Mouse (Mus musculus): ENCODE measurements around the gene Fbln5. TPM values are rescaled to one million over a fixed set of nuclear protein-coding genes. Genes with fewer than 3 reads are reported as not detected.

The Fbln5 gene
- total and polyA plus RNA-seq, 2 experiments: 3.6 to 4.8 TPM

- Histone ChIP-seq H3K4me1 (ENCODE audit: control insufficient read depth, insufficient read depth, low read length) (peaks cover 11% of the 10 kb centered on the region), H3K9ac (ENCODE audit: low read depth, low read length) (no peak overlapping the region), H3K36me3 (ENCODE audit: control insufficient read depth, insufficient read depth, low read length) (no peaks in the 10 kb centered on the region), H3K27ac (replicated peaks; ENCODE audit: insufficient read depth, low read depth, low read length) (peak overlapping the region; percentile 51), H3K4me3 (ENCODE audit: insufficient read depth, low read depth, low read length) (no peak overlapping the region), H3K27me3 (ENCODE audit: control insufficient read depth, insufficient read depth, low read length) (no peaks in the 10 kb centered on the region), H3K79me2 (ENCODE audit: control insufficient read depth, insufficient read depth, low read length) (no peaks in the 10 kb centered on the region)
- TF ChIP-seq CTCF (IDR thresholded peaks at IDR 0.05; ENCODE audit: low read depth, low read length): no peak
- 27% methylated on average over 3 of the region's 3 CpGs for WGBS
- peak; percentile 54 for DNase-seq (ENCODE audit: extremely low read depth, low read depth, low spot score)
These were observed 52.5 kb downstream of the Fbln5 start for GRCm38 (mm10) chr12:101766228-101766852.

- Histone ChIP-seq H3K4me3 (ENCODE audit: insufficient read depth, low read depth, low read length) (no peak overlapping the region), H3K79me2 (ENCODE audit: control insufficient read depth, insufficient read depth, low read length) (no peaks in the 10 kb centered on the region), H3K27me3 (ENCODE audit: control insufficient read depth, insufficient read depth, low read length) (no peaks in the 10 kb centered on the region), H3K36me3 (ENCODE audit: control insufficient read depth, insufficient read depth, low read length) (no peaks in the 10 kb centered on the region), H3K4me1 (ENCODE audit: control insufficient read depth, insufficient read depth, low read length) (peaks cover 11% of the 10 kb centered on the region), H3K27ac (replicated peaks; ENCODE audit: insufficient read depth, low read depth, low read length) (no peak overlapping the region), H3K9ac (ENCODE audit: low read depth, low read length) (no peak overlapping the region)
- DNase-seq (ENCODE audit: extremely low read depth, low read depth, low spot score): no peak
- 87% methylated on average over 5 of the region's 5 CpGs for WGBS
- TF ChIP-seq CTCF (IDR thresholded peaks at IDR 0.05; ENCODE audit: low read depth, low read length) (no peak), POLR2A (IDR thresholded peaks at IDR 0.05; ENCODE audit: extremely low read depth, insufficient read depth, low read length) (no peak)
These were observed 54.0 kb downstream of the Fbln5 start for GRCm38 (mm10) chr12:101764870-101765269.

GRCm38 (mm10) chr12:101763065-101763464 is 55.8 kb downstream of the Fbln5 start:
- WGBS: 61% methylated on average over 3 of the region's 3 CpGs
- Histone ChIP-seq H3K4me1 (ENCODE audit: control insufficient read depth, insufficient read depth, low read length) (peaks cover 11% of the 10 kb centered on the region), H3K36me3 (ENCODE audit: control insufficient read depth, insufficient read depth, low read length) (no peaks in the 10 kb centered on the region), H3K4me3 (ENCODE audit: insufficient read depth, low read depth, low read length) (no peak overlapping the region), H3K27ac (replicated peaks; ENCODE audit: insufficient read depth, low read depth, low read length) (no peak overlapping the region), H3K79me2 (ENCODE audit: control insufficient read depth, insufficient read depth, low read length) (no peaks in the 10 kb centered on the region), H3K9ac (ENCODE audit: low read depth, low read length) (no peak overlapping the region), H3K27me3 (ENCODE audit: control insufficient read depth, insufficient read depth, low read length) (no peaks in the 10 kb centered on the region)
- TF ChIP-seq CTCF (IDR thresholded peaks at IDR 0.05; ENCODE audit: low read depth, low read length) (no peak), POLR2A (IDR thresholded peaks at IDR 0.05; ENCODE audit: extremely low read depth, insufficient read depth, low read length) (no peak)
- no peak for DNase-seq (ENCODE audit: extremely low read depth, low read depth, low spot score)

- DNase-seq (ENCODE audit: extremely low read depth, low read depth, low spot score): peak; percentile 62
- TF ChIP-seq POLR2A (IDR thresholded peaks at IDR 0.05; ENCODE audit: extremely low read depth, insufficient read depth, low read length) (no peak), CTCF (IDR thresholded peaks at IDR 0.05; ENCODE audit: low read depth, low read length) (peak; percentile 37)
- Histone ChIP-seq H3K27ac (replicated peaks; ENCODE audit: insufficient read depth, low read depth, low read length) (no peak overlapping the region), H3K27me3 (ENCODE audit: control insufficient read depth, insufficient read depth, low read length) (no peaks in the 10 kb centered on the region), H3K36me3 (ENCODE audit: control insufficient read depth, insufficient read depth, low read length) (no peaks in the 10 kb centered on the region), H3K79me2 (ENCODE audit: control insufficient read depth, insufficient read depth, low read length) (no peaks in the 10 kb centered on the region), H3K4me3 (ENCODE audit: insufficient read depth, low read depth, low read length) (no peak overlapping the region), H3K9ac (ENCODE audit: low read depth, low read length) (no peak overlapping the region), H3K4me1 (ENCODE audit: control insufficient read depth, insufficient read depth, low read length) (peaks cover 10% of the 10 kb centered on the region)
- 81% methylated on average over 5 of the region's 5 CpGs for WGBS
These were observed 56.8 kb downstream of the Fbln5 start for GRCm38 (mm10) chr12:101762054-101762453.

GRCm38 (mm10) chr12:101759440-101760045 is 59.3 kb downstream of the Fbln5 start:
- peaks cover 3% of the 10 kb centered on the region for H3K4me1 ChIP-seq (ENCODE audit: control insufficient read depth, insufficient read depth, low read length)
- H3K4me3 ChIP-seq (ENCODE audit: insufficient read depth, low read depth, low read length): no peak overlapping the region
- WGBS: 74% methylated on average over 6 of the region's 6 CpGs
- DNase-seq (ENCODE audit: extremely low read depth, low read depth, low spot score): no peak
- H3K36me3 ChIP-seq (ENCODE audit: control insufficient read depth, insufficient read depth, low read length): no peaks in the 10 kb centered on the region
- TF ChIP-seq CTCF (IDR thresholded peaks at IDR 0.05; ENCODE audit: low read depth, low read length) (no peak), POLR2A (IDR thresholded peaks at IDR 0.05; ENCODE audit: extremely low read depth, insufficient read depth, low read length) (no peak)
- H3K9ac ChIP-seq (ENCODE audit: low read depth, low read length): no peak overlapping the region
- no peak overlapping the region for H3K27ac ChIP-seq (replicated peaks; ENCODE audit: insufficient read depth, low read depth, low read length)
- no peaks in the 10 kb centered on the region for H3K27me3 ChIP-seq (ENCODE audit: control insufficient read depth, insufficient read depth, low read length)
- no peaks in the 10 kb centered on the region for H3K79me2 ChIP-seq (ENCODE audit: control insufficient read depth, insufficient read depth, low read length)

GRCm38 (mm10) chr12:101758698-101759097 is 60.2 kb downstream of the Fbln5 start:
- H3K79me2 ChIP-seq (ENCODE audit: control insufficient read depth, insufficient read depth, low read length): no peaks in the 10 kb centered on the region
- peak; percentile 41 for DNase-seq (ENCODE audit: extremely low read depth, low read depth, low spot score)
- no peaks in the 10 kb centered on the region for H3K36me3 ChIP-seq (ENCODE audit: control insufficient read depth, insufficient read depth, low read length)
- no peaks in the 10 kb centered on the region for H3K27me3 ChIP-seq (ENCODE audit: control insufficient read depth, insufficient read depth, low read length)
- no peak for TF ChIP-seq CTCF (IDR thresholded peaks at IDR 0.05; ENCODE audit: low read depth, low read length)
- TF ChIP-seq POLR2A (IDR thresholded peaks at IDR 0.05; ENCODE audit: extremely low read depth, insufficient read depth, low read length): no peak
- H3K4me1 ChIP-seq (ENCODE audit: control insufficient read depth, insufficient read depth, low read length): peaks cover 3% of the 10 kb centered on the region
- no peak overlapping the region for H3K27ac ChIP-seq (replicated peaks; ENCODE audit: insufficient read depth, low read depth, low read length)
- H3K9ac ChIP-seq (ENCODE audit: low read depth, low read length): no peak overlapping the region
- no peak overlapping the region for H3K4me3 ChIP-seq (ENCODE audit: insufficient read depth, low read depth, low read length)
